Mouse (Mus musculus) urinary bladder, postnatal 4 days (tissue): ENCODE results near the gene Tcl1b2.
"Not testable (repeated sequence)": the region's sequence is repeated elsewhere in the genome, so short reads cannot be mapped to it uniquely, and the experiment has no call there.

ENCODE experiments used
- DNase-seq, 2 experiments: peaks; one replicate each; pipeline ENCODE4 v3.0.0; 2021 to 2022; ENCODE audit warnings: low spot score in 2 of 2

Gene Tcl1b2

GRCm38 (mm10) chr12:105173366-105173765, 27.6 kb downstream of the Tcl1b2 start:
- no peak for DNase-seq

DNA sequence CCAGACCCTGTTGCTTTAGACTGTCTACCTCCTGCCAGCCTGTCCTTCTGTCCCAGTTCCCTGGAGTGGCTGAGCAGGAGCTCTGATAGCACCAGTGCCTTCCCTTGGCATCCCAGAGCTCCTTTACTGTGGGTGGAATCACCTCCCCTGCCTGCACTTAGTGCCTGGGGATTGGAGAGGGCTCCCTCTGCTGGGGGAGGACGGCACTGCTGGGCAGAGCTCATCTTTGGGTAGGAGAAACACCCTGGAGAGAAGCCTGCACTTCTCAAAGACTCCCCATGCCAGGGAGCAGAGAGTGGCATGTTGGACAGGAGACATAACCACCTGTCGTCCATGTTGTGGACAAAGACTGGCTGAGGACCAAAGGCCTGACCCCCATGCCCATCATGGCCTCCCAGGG, 28.5 kb downstream of the Tcl1b2 start:
- DNase-seq: peak; percentile 32 to 71

DNA sequence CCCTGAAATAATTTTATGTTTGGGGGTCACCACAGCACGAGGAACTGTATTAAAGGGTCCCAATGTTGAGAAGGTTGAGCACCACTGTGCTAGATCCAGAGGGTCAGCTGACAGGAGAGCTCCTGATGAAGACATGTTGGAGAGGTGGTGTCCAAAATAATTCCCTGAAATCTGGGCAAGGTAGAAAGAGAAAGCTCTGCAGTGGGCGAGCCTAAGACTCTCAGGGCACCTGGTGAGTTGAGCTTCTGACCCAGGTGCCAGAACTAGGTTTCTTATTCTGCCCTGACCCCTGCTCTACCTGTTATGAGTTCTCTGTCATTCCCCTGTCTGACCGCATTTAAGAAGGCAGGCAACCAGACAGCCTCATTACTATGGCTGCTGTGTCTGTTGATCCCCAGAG, 30.2 kb downstream of the Tcl1b2 start, which contains the start of gene Tcl1b5:
Gene Tcl1b5 (plus strand): TSS at position 301 of the 400 bp plus-strand sequence.
- DNase-seq: not testable (repeated sequence)

DNA sequence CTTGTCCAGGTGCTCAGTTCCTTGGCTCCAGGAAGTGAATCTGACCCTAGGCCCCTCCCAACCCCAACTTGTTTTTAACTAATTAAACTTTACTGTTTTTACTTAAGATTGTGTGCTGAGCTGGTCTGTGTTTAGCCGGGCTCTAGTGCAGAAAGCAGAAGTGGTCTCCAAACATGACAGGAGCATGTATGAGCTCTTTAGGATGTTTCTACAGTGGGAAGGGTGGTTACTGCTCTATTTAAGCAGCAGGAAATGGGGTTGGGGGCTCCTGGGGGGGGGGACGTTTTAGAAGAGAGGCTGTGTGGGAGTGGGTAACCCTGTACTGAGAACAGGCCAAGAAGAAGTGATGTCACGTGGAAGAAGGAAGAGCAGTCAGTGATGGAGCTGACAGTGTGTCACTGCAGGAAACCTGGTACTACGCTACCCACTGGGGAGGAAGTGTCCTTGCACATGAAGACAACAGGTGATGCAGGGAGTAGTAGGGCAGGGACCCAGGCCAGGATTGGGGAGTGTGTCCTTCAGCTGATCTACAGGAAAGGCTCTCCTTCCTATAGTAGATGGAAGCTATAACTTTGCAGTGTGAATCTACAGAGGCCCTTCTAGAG, 35.3 kb downstream of the Tcl1b2 start:
- DNase-seq: not testable (repeated sequence)

DNA sequence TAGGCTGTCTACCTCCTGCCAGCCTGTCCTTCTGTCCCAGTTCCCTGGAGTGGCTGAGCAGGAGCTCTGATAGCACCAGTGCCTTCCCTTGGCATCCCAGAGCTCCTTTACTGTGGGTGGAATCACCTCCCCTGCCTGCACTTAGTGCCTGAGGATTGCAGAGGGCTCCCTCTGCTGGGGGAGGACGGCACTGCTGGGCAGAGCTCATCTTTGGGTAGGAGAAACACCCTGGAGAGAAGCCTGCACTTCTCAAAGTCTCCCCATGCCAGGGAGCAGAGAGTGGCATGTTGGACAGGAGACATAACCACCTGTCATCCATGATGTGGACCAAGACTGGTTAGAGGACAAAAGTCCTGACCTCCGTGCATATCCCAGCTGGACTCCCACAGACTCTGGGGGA, 43.2 kb downstream of the Tcl1b2 start:
- DNase-seq: not testable (repeated sequence)

DNA sequence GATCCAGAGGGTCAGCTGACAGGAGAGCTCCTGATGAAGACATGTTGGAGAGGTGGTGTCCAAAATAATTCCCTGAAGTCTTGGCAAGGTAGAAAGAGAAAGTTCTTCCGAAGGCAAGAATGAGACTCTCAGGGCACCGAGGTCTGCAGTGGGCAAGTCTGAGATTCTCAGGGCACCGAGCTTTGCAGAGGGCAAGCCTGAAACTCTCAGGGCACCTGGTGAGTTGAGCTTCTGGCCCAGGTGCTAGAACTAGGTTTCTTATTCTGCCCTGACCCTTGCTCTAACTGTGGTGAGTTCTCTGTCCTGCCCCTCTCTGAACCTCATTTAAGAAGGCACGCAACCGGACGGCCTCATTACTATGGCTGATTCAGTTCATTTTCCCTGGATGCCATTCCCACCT, 44.9 kb downstream of the Tcl1b2 start, which contains the start of gene Tcl1b3:
Gene Tcl1b3 (plus strand): TSS at position 301 of the 400 bp plus-strand sequence.
- not testable (repeated sequence) for DNase-seq

DNA sequence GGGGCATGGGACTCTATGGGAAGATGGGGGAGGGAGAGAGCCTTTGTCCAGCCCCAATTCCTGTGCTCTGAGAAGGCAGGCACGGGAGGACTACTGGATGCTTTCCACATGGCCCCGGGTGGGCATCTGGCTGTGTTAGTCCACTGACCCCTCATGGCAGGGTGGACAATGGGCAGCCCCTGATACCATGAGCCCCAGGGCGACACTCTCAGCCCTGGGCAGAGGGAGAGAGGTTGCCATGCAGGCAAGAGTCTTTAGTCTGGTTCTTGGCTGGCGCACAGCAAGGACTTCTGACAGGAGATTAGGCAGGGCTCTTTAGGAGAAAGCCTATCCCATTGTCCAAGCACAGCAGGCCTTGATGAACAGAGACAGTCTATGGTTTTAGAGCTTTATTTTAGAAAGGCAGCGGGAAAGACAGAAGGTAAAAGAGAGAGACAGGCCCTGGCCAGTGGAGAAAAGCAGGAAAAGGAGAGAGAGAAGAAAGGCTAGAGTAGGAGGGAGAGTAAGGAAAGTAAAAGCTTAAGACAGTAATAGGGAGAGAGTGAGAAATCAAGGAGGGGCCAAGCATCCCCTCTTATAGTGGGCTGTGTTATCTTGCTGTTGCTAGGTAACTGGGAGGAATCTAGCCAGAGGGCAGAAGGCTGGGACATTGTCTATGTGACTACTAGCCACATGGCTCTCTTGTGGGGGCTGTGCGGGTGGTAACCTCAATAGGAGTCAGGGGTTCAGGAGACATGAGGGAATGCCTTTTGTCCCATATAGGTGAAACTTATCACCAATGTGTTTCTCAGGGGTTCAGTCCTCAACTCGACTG, 54.1 kb downstream of the Tcl1b2 start:
- not testable (repeated sequence) for DNase-seq

DNA sequence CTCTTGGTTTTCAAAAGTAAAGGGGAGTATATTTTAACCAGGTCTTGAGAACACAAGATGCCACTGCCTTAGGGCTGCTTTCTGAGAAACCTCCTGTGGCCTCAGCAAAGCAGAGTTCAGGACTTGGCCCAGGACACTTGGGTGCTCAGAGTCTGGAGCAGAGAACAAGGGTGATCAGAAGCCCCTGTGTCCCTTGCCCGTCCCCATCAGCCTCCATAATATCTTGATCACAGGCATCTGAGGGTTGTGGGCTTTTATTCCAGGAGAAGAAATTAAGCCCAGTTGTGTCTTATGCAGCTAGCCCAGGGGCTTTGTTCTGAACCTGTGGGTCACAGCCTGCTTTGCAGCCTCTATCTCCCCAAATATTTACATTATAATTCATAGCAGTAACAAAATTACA, 55.8 kb downstream of the Tcl1b2 start, which contains the start of gene Tcl1b4:
Gene Tcl1b4 (plus strand): TSS at position 301 of the 400 bp plus-strand sequence.
- DNase-seq: not testable (repeated sequence)
